Comparison of ENCODE assay signal across 39 mouse cellular contexts in the genomic region with DNA sequence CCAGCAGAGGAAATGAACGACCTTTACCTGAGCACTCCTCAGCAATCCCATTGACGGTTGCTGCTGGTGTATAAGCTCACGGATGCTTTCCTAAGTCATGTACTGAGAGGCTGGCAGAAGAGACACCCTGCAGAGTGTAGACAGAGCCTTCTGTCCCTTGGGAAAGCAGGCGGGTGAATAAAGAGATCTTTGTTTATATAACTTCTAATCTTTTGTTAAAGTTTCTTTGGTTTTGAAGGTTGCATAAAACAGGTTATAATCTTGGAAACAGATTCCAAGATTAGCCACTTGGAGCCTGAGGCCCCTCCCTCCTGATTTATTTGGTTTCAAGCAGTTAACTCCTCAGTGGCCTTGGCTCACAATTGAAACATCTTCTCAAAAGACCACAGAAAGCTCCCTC. TPM values are rescaled to one million over a fixed set of nuclear protein-coding genes. Genes with fewer than 3 reads are reported as not detected.
"Had no signal": no experiment of that assay in that cellular context is flagged by ENCODE, and none has a peak within 500 bp of the region (broad histone marks: within the 10 kb centered on the region; RNA-seq: fewer than 3 reads in every experiment).

Gene Slco1a5, minus strand, starts transcription at position 101 of the 400 bp plus-strand sequence.

- H3K4me1 ChIP-seq: limb, embryonic 10.5 days; limb, embryonic 12.5 days; limb, embryonic 13.5 days; limb, embryonic 15.5 days; liver, embryonic 12.5 days; liver, embryonic 13.5 days; liver, embryonic 15.5 days; lung, embryonic 15.5 days; neural tube, embryonic 12.5 days had no signal

- ATAC-seq: liver, embryonic 12.5 days; liver, postnatal 0 days; lung, postnatal 0 days; midbrain, embryonic 15.5 days; midbrain, embryonic 16.5 days had no signal

- H3K4me3 ChIP-seq: left cerebral cortex, adult 2 months; limb, embryonic 10.5 days; limb, embryonic 12.5 days; limb, embryonic 13.5 days; limb, embryonic 15.5 days; liver, embryonic 12.5 days; liver, embryonic 13.5 days; liver, embryonic 15.5 days; lung, embryonic 15.5 days; megakaryocyte, embryonic 14.5 days; midbrain, embryonic 12.5 days; midbrain, embryonic 15.5 days; myocyte; neural tube, embryonic 12.5 days had no signal

- H3K36me3 ChIP-seq: limb, embryonic 10.5 days; limb, embryonic 12.5 days; limb, embryonic 13.5 days; limb, embryonic 15.5 days; liver, embryonic 12.5 days; liver, embryonic 13.5 days; liver, embryonic 15.5 days; lung, embryonic 15.5 days; midbrain, embryonic 12.5 days; midbrain, embryonic 15.5 days; neural tube, embryonic 12.5 days had no signal

- DNase-seq: left cerebral cortex, postnatal 4 days; liver; liver, embryonic 13.5 days; liver, postnatal 0 days; lung, adult 18-20 months; lung, adult 2 months; lung, embryonic 14.5 days; lung, postnatal 10 days; lung, postnatal 14 days; lung, postnatal 36 days; lung, postnatal 4 days; midbrain, embryonic 14.5 days had no signal

- H3K9ac ChIP-seq: limb, embryonic 12.5 days; limb, embryonic 13.5 days; limb, embryonic 15.5 days; liver, embryonic 12.5 days; liver, embryonic 13.5 days; liver, embryonic 14.5 days; liver, embryonic 15.5 days; liver, postnatal 0 days; lung, embryonic 14.5 days; lung, embryonic 15.5 days; midbrain, embryonic 12.5 days; midbrain, embryonic 15.5 days; neural tube, embryonic 12.5 days had no signal

- H3K9me3 ChIP-seq: limb, embryonic 10.5 days; limb, embryonic 12.5 days; limb, embryonic 13.5 days; limb, embryonic 15.5 days; liver, embryonic 12.5 days; liver, embryonic 13.5 days; liver, embryonic 15.5 days; lung, embryonic 15.5 days; megakaryocyte, embryonic 14.5 days; midbrain, embryonic 12.5 days; midbrain, embryonic 15.5 days; neural tube, embryonic 12.5 days had no signal

- H3K4me2 ChIP-seq: limb, embryonic 12.5 days; limb, embryonic 13.5 days; limb, embryonic 15.5 days; liver, embryonic 11.5 days; liver, embryonic 12.5 days; liver, embryonic 13.5 days; liver, embryonic 15.5 days; lung, embryonic 14.5 days; lung, embryonic 15.5 days; midbrain, embryonic 12.5 days; midbrain, embryonic 15.5 days; neural tube, embryonic 12.5 days had no signal

- H3K27ac ChIP-seq: left cerebral cortex, adult 2 months; limb, embryonic 10.5 days; limb, embryonic 12.5 days; limb, embryonic 13.5 days; limb, embryonic 15.5 days; liver, embryonic 12.5 days; liver, embryonic 13.5 days; liver, embryonic 14.5 days; liver, embryonic 15.5 days; lung, embryonic 15.5 days; macrophage; midbrain, embryonic 12.5 days; midbrain, embryonic 15.5 days; neural tube, embryonic 12.5 days had no signal

- H3K27me3 ChIP-seq: limb, embryonic 12.5 days; limb, embryonic 13.5 days; limb, embryonic 15.5 days; liver, embryonic 12.5 days; liver, embryonic 13.5 days; liver, embryonic 15.5 days; lung, embryonic 15.5 days; megakaryocyte, embryonic 14.5 days; midbrain, embryonic 12.5 days; midbrain, embryonic 15.5 days; neural tube, embryonic 12.5 days had no signal

RNA-seq across cellular contexts. Expression of gene Slco1a5, which starts in this region (rescaled TPM):
- total RNA-seq: left cerebral cortex, adult 18-20 months; left cerebral cortex, adult 2 months; left cerebral cortex, adult 8-10 months; left cerebral cortex, postnatal 14 days; liver, adult 2 months; megakaryocyte progenitor cell, adult 5-6 weeks; megakaryocyte, adult 5-6 weeks; megakaryocyte-erythroid progenitor cell, adult 5-6 weeks; monocyte, adult 5-6 weeks had no signal
- polyA plus RNA-seq: limb, embryonic 11.5 days; limb, embryonic 12.5 days; limb, embryonic 13.5 days; liver, adult 2 months; liver, embryonic 11.5 days; liver, embryonic 12.5 days; liver, embryonic 13.5 days; liver, embryonic 14.5 days; liver, embryonic 15.5 days; liver, postnatal 0 days; macrophage had no signal
